Mouse (Mus musculus): Measurements from ENCODE around the gene Pofut1. TPM values are rescaled to one million over a fixed set of nuclear protein-coding genes. Genes with fewer than 3 reads are reported as not detected.
A peak's percentile ranks its signal among the peaks of the same experiment; 100 is the strongest.

Pofut1 gene
- 5.9 and 6.3 TPM in 2 replicates for polyA plus RNA-seq (2016; fragmentation: Nextera tagmentation; extraction: Ambion mirVana)

- Histone ChIP-seq H3K27ac (replicated peaks) (peak within 1 kb of the TSS; percentile 99), H3K27me3 (ENCODE audit: low read depth, poor library complexity, severe bottlenecking) (no peaks in the 10 kb centered on the region), H3K36me3 (peaks cover 53% of the 10 kb centered on the region), H3K4me3 (peak within 1 kb of the TSS; percentile 99), H3K4me1 (peaks cover 46% of the 10 kb centered on the region), H3K9me3 (replicated peaks) (no peaks in the 10 kb centered on the region)
- under 1% methylated on average over 72 of the region's 72 CpGs for WGBS
- peak; percentile 88 for DNase-seq (ENCODE audit: low spot score)
Measured at GRCm38 (mm10) chr2:153241250-153242014, at the start of gene Pofut1, which contains the start of gene Plagl2. TSS of gene Pofut1 (plus strand) at chr2:153241533. TSS of gene Plagl2 (minus strand) at chr2:153241426.

GRCm38 (mm10) chr2:153194255-153194654 is 47.1 kb upstream of the Pofut1 start:
- H3K36me3 ChIP-seq: peaks cover 96% of the 10 kb centered on the region
- WGBS: 96% methylated on average over 3 of the region's 3 CpGs
- H3K27me3 ChIP-seq (ENCODE audit: low read depth, poor library complexity, severe bottlenecking): no peaks in the 10 kb centered on the region

GRCm38 (mm10) chr2:153198485-153198884 is 42.8 kb upstream of the Pofut1 start:
- H3K27ac ChIP-seq (replicated peaks): no peak overlapping the region
- 88% methylated on average over 5 of the region's 5 CpGs for WGBS
- peaks cover 91% of the 10 kb centered on the region for H3K36me3 ChIP-seq
- peaks cover 7% of the 10 kb centered on the region for H3K4me1 ChIP-seq
- DNase-seq (ENCODE audit: low spot score): no peak
- H3K4me3 ChIP-seq: no peak overlapping the region
- H3K9me3 ChIP-seq (replicated peaks): no peaks in the 10 kb centered on the region
- H3K27me3 ChIP-seq (ENCODE audit: low read depth, poor library complexity, severe bottlenecking): no peaks in the 10 kb centered on the region

More at GRCm38 (mm10) chr2:153194255-153194654, 47.1 kb upstream of the Pofut1 start:
- Histone ChIP-seq H3K27ac (replicated peaks) (no peak overlapping the region), H3K4me3 (no peak overlapping the region), H3K9me3 (replicated peaks) (no peaks in the 10 kb centered on the region), H3K4me1 (no peaks in the 10 kb centered on the region)
- DNase-seq (ENCODE audit: low spot score): no peak

GRCm38 (mm10) chr2:153199114-153199513 is 42.2 kb upstream of the Pofut1 start:
- 94% methylated on average over 2 of the region's 2 CpGs for WGBS
- peaks cover 92% of the 10 kb centered on the region for H3K36me3 ChIP-seq
- H3K27me3 ChIP-seq (ENCODE audit: low read depth, poor library complexity, severe bottlenecking): no peaks in the 10 kb centered on the region

GRCm38 (mm10) chr2:153202766-153203165 is 38.6 kb upstream of the Pofut1 start:
- Histone ChIP-seq H3K36me3 (peaks cover 95% of the 10 kb centered on the region), H3K27ac (replicated peaks) (no peak overlapping the region), H3K9me3 (replicated peaks) (no peaks in the 10 kb centered on the region), H3K4me1 (peaks cover 9% of the 10 kb centered on the region), H3K4me3 (no peak overlapping the region), H3K27me3 (ENCODE audit: low read depth, poor library complexity, severe bottlenecking) (no peaks in the 10 kb centered on the region)
- DNase-seq (ENCODE audit: low spot score): no peak
- WGBS: 82% methylated on average over 1 of the region's 1 CpGs

More at GRCm38 (mm10) chr2:153199114-153199513, 42.2 kb upstream of the Pofut1 start:
- Histone ChIP-seq H3K27ac (replicated peaks) (no peak overlapping the region), H3K4me1 (peaks cover 9% of the 10 kb centered on the region), H3K9me3 (replicated peaks) (no peaks in the 10 kb centered on the region), H3K4me3 (no peak overlapping the region)
- no peak for DNase-seq (ENCODE audit: low spot score)

- no peak overlapping the region for H3K27ac ChIP-seq (replicated peaks)
- no peak overlapping the region for H3K4me3 ChIP-seq
- H3K27me3 ChIP-seq (ENCODE audit: low read depth, poor library complexity, severe bottlenecking): no peaks in the 10 kb centered on the region
- DNase-seq (ENCODE audit: low spot score): no peak
- H3K4me1 ChIP-seq: 0 out of 2 replicates have a peak, but pooled peaks cover 3% of the 10 kb centered on the region
- 88% methylated on average over 2 of the region's 2 CpGs for WGBS
- peaks cover 76% of the 10 kb centered on the region for H3K36me3 ChIP-seq
- no peaks in the 10 kb centered on the region for H3K9me3 ChIP-seq (replicated peaks)
Measured at GRCm38 (mm10) chr2:153208149-153208548, 33.2 kb upstream of the Pofut1 start.

- no peak overlapping the region for H3K4me3 ChIP-seq
- H3K27me3 ChIP-seq (ENCODE audit: low read depth, poor library complexity, severe bottlenecking): no peaks in the 10 kb centered on the region
- no peak for DNase-seq (ENCODE audit: low spot score)
- no peaks in the 10 kb centered on the region for H3K4me1 ChIP-seq
- peaks cover 65% of the 10 kb centered on the region for H3K36me3 ChIP-seq
- H3K27ac ChIP-seq (replicated peaks): no peak overlapping the region
- WGBS: 89% methylated on average over 5 of the region's 5 CpGs
- no peaks in the 10 kb centered on the region for H3K9me3 ChIP-seq (replicated peaks)
Measured at GRCm38 (mm10) chr2:153209286-153209685, 32.0 kb upstream of the Pofut1 start.

- Histone ChIP-seq H3K27me3 (ENCODE audit: low read depth, poor library complexity, severe bottlenecking) (no peaks in the 10 kb centered on the region), H3K36me3 (peaks cover 43% of the 10 kb centered on the region), H3K4me1 (no peaks in the 10 kb centered on the region), H3K9me3 (replicated peaks) (no peaks in the 10 kb centered on the region), H3K4me3 (no peak overlapping the region), H3K27ac (replicated peaks) (no peak overlapping the region)
- no peak for DNase-seq (ENCODE audit: low spot score)
- 93% methylated on average over 5 of the region's 5 CpGs for WGBS
Measured at GRCm38 (mm10) chr2:153211451-153211850, 29.9 kb upstream of the Pofut1 start.

GRCm38 (mm10) chr2:153213351-153213750 is 28.0 kb upstream of the Pofut1 start:
- WGBS: 92% methylated on average over 4 of the region's 4 CpGs
- H3K27ac ChIP-seq (replicated peaks): no peak overlapping the region
- DNase-seq (ENCODE audit: low spot score): no peak
- H3K36me3 ChIP-seq: peaks cover 24% of the 10 kb centered on the region
- H3K4me1 ChIP-seq: no peaks in the 10 kb centered on the region
- H3K4me3 ChIP-seq: no peak overlapping the region
- H3K9me3 ChIP-seq (replicated peaks): no peaks in the 10 kb centered on the region
- H3K27me3 ChIP-seq (ENCODE audit: low read depth, poor library complexity, severe bottlenecking): no peaks in the 10 kb centered on the region

GRCm38 (mm10) chr2:153214771-153215259 is 26.5 kb upstream of the Pofut1 start:
- Histone ChIP-seq H3K27ac (replicated peaks) (no peak overlapping the region), H3K4me1 (no peaks in the 10 kb centered on the region), H3K4me3 (no peak overlapping the region), H3K9me3 (replicated peaks) (no peaks in the 10 kb centered on the region), H3K27me3 (ENCODE audit: low read depth, poor library complexity, severe bottlenecking) (no peaks in the 10 kb centered on the region), H3K36me3 (peaks cover 10% of the 10 kb centered on the region)
- WGBS: 81% methylated on average over 6 of the region's 6 CpGs
- no peak for DNase-seq (ENCODE audit: low spot score)

- WGBS: 93% methylated on average over 4 of the region's 4 CpGs
- no peaks in the 10 kb centered on the region for H3K9me3 ChIP-seq (replicated peaks)
- DNase-seq (ENCODE audit: low spot score): no peak
- H3K27ac ChIP-seq (replicated peaks): no peak overlapping the region
- peaks cover 4% of the 10 kb centered on the region; the same call in 1 of the 2 replicates for H3K36me3 ChIP-seq
- no peak overlapping the region for H3K4me3 ChIP-seq
- H3K27me3 ChIP-seq (ENCODE audit: low read depth, poor library complexity, severe bottlenecking): no peaks in the 10 kb centered on the region
- H3K4me1 ChIP-seq: no peaks in the 10 kb centered on the region
Measured at GRCm38 (mm10) chr2:153215421-153215820, 25.9 kb upstream of the Pofut1 start.

GRCm38 (mm10) chr2:153217826-153218340 is 23.4 kb upstream of the Pofut1 start:
- Histone ChIP-seq H3K27ac (replicated peaks) (no peak overlapping the region), H3K4me1 (no peaks in the 10 kb centered on the region), H3K9me3 (replicated peaks) (no peaks in the 10 kb centered on the region), H3K36me3 (no peaks in the 10 kb centered on the region), H3K4me3 (no peak overlapping the region), H3K27me3 (ENCODE audit: low read depth, poor library complexity, severe bottlenecking) (no peaks in the 10 kb centered on the region)
- 87% methylated on average over 10 of the region's 10 CpGs for WGBS
- DNase-seq (ENCODE audit: low spot score): no peak

GRCm38 (mm10) chr2:153218516-153218915 is 22.8 kb upstream of the Pofut1 start:
- DNase-seq (ENCODE audit: low spot score): no peak
- Histone ChIP-seq H3K27ac (replicated peaks) (no peak overlapping the region), H3K4me1 (no peaks in the 10 kb centered on the region), H3K36me3 (no peaks in the 10 kb centered on the region), H3K9me3 (replicated peaks) (no peaks in the 10 kb centered on the region), H3K4me3 (no peak overlapping the region), H3K27me3 (ENCODE audit: low read depth, poor library complexity, severe bottlenecking) (no peaks in the 10 kb centered on the region)
- WGBS: 87% methylated on average over 3 of the region's 3 CpGs
